Mouse (Mus musculus): ENCODE results near the gene Trpv2.

Trpv2 gene

DNA sequence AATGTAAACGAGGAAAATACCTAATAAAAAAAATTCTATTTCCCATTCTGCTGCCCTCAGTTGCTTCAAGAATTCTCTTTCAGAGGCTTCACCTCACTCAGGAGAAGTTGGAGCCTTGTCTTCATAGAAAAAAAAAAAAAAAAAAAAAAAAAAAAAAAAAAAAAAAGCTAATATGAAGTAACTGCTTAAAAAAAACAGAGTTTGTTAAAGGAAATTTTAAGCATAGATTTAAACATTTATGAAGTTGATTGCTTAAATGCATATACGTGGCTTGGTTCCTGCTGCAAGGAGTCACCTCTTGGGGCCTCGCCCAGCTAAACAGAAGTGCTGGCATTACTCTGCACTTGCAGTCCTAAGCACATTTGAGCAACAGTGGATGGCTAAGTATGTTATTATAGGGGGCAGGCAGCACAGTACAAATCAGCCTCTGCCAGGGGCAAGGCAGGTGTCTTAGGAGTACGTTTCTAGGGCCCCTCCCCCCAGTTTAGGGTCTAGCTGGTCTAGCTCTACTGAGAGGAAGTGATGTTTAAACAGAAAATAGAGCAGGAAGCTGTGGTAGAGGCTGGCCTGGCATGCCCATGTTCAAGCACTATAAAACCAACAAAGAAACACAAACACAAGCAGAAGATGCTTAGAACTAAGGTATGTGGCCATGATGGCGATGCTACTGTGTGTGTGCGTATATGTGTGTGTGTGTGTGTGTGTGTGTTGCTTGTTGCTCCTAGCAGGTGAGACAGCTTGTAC lies at the start of gene Trpv2:
TSS of gene Trpv2 (plus strand) at position 528 of the 744 bp plus-strand sequence.
- DNase-seq: no peak

DNA sequence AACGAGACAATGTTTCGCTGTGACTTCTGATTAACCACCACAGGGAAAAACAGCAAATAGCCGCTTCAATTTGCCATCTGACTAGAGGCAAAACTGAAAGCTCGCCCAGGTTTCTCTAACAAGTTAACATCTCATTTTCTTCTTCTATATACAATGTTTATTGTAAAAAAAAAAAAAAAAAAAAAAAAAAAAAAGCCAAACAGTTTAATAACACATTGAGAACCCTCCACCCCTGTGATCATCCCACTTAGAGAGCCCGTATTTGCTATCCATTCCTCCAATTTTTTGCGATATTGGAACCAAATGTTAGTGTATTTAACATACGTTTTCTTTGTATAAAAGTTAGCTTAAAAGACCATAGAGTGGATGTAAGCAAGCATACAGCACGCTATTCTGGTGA lies 37.2 kb upstream of the Trpv2 start:
- DNase-seq: no peak

DNA sequence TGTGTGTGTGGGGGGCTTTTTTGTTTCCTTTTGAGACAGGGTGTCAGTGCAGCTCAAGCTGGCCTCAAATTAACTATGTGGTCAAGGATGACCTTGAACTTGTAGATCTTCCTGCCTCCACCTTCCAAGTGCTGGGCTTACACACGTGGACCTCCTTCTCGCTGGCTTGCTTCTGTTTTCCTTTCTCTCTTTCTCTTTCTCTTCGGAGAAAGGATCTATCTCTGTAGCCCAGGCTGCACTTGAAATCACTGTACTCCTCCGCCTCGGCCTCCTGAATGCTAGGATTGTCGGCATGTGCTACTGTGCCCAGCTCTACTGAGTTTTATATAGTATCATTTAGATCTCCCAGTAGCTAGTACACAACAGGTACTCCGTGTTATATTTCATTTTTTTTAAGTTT lies 36.7 kb upstream of the Trpv2 start:
- DNase-seq: no peak

DNA sequence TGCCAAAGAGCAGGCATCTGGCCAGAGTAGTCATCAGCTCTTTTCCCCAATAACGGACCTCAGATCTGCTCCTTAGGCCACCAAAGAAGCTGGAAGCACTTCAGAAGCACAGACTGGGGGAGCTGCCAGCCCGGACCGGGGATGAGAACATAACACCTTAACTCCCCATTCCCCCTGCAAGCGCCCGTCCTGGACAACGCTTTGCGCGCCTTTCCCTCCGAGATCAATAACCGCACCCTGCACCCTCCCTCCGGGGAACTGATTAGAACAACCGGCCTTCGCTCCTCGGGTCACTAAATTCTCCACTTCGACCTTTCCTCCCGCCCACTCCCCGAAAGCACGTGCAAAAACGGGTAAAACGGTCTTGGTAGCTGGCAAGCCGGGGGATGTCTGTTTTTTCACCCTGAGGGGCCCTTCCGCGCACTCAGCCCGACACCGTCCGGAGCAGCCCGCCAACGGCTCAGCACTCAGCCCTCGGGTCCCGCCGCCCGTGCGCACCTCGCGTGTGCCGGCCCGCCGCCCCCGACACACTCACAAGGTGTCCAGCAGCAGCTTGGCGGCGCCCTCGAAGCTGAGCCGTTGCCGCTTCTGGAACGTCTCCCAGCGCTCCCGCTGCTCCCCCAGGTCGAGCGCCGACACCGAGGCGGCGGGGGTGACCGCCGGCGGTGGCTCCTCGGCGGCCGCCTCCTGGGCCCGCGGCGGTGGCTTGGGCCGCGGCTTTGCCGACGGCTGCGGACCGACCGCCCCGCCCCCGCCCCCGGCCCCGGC lies 35.8 kb upstream of the Trpv2 start:
- DNase-seq: peak; percentile 44

DNA sequence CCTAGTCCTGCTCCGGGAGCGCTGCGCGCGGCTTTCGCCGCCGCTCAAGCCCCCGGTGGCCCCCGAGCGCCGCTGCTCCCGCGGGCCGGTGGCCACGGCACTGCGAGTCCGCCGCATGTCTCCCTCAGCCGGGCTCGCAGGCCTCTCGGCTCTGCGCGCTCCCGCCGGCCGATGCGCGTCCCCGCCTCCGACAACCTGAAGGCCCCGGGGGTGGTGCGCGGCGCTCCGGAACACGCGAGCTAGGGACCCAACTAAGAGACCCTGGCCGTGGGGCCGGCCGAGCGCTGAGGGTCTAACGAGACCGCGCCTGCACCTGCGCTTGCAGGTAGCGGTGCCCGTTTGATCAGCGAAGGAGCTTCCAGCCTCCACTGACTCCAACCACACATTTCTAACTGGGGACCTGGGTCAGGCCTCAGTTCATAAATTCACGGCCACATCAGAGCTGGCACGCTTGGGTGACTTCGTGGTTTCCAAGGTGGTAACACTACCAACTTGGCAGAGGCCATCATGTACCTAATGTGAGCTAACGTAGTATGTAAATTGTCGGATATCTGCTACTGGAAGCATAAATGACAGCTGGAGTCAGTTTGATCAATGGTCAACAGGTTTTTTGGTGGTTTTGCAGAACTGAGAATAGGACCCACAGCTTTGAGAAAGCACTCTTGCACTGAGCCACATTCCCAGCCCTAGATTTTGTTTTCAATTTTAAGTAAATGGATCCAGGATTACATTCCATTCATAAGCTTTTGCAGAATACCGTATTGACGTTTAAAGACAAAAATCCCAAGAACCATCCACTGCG lies 35.0 kb upstream of the Trpv2 start, which contains the start of gene Cenpv:
TSS of gene Cenpv (minus strand) at position 173 of the 802 bp plus-strand sequence.
- DNase-seq: peak; percentile 75

DNA sequence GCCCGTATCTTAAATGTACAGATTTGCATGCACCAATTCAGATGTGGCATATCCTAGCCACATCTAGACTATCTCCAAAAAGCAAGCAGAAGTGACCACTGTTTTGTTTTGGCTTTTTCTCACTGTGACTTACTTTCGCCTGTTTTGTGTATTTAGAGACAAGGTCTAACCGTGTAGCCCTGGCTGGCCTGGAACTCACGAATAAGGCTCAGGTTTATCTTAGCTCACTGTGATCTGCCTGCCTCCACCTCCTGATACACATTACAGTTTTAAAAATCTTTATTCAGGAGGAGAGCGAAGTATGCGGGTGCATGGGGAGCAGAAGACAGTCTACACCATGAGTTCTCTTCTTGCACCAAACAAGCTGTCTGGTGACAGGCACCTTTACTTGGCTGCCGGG lies 34.1 kb upstream of the Trpv2 start:
- no peak for DNase-seq

DNA sequence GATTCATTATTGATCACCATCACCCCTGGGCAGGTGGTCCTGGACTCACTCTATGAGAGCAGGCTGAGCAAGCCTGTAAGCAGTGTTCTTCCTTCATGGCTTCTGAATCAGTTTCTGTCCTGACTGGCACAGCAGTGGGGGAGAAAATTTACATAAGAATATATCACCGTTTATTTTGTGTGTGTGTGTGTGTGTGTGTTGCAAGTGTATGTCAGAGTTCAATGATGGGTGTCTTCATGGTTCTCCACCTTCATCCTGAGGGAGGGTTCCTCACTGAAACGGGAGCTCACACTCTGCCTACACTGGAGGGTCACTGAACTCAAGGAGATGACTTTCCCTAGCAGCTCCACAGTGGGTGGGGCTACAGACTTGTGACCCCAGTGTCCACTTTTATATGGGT lies 33.3 kb upstream of the Trpv2 start:
- no peak for DNase-seq

DNA sequence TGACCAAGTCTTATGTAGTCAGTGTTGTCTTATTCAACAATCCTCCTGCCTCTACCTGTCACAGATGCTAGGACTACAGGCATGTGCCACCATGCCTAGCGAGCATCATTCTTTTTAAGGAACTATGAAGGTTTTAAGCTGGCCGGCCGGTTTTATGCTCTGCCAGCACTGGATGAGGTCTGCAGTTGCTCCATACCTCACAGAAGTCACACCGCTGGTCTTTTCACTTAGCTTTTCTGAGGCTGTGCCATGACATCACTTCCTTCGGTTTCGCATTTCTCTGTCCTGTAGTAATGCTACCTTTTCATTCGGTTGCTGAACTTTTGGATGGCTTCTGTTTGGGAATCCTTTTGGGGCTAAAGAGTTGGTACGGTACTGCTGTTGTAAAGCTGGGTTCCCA lies 32.7 kb upstream of the Trpv2 start:
- DNase-seq: no peak

DNA sequence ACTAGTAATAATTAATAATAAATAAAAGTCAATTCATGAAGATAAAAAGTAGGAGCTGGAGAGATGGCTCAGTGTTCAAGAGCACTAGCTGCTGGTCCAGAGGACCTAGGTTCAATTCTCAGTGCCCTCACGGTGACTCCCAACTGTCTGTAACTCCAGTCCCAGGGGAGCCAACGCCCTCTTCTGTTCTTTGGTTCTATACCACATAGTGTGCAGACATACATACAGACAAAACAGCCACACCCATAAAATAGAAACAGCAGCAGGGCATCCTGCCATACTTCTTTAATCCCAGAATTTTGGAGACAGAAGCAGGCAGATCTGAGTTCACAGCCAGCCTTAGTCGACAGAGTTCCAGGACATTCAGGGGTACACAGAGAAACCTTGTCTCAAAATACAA lies 30.3 kb upstream of the Trpv2 start:
- DNase-seq: no peak

DNA sequence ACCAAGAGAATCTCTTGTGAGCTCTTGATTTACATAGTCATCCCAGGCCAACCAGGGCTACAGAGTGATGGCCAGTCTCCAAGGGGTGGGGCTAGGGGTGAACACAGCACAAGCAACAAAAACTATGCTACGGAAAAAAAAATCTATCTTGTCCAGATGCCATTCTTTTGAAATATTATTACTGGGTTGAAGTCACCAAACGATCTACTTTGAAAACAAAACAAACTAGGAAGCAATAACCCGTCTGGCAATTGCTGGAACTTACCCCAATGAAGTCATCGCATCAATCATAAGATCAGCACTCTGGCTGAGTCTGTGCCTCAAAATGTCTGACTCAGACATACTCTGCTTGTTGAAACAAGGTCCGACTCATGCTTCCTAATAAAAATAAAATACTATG lies 24.5 kb upstream of the Trpv2 start:
- DNase-seq: peak; percentile 45

DNA sequence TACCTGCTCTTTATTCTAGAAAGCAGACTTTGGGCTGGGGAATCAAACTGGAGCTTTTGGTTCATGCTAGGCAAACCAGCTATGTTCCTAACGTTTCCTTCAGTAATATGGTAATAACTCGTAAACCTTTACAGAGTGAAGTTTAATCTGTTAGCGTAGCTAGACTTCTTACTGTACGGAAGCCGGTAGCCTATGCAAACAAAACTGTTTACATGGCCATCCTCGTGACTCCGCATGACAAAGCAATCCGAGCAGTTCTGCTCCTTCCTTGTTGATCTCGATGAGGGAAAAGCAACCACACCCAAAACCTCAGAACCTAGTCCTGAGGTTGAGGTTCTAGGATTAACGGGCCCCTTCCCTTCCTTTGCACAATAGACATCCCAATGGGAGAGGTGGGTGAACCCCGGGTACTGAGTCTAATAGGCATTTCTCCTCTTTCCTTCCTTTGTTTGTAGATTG lies 24.0 kb upstream of the Trpv2 start:
- DNase-seq: peak; percentile 37

DNA sequence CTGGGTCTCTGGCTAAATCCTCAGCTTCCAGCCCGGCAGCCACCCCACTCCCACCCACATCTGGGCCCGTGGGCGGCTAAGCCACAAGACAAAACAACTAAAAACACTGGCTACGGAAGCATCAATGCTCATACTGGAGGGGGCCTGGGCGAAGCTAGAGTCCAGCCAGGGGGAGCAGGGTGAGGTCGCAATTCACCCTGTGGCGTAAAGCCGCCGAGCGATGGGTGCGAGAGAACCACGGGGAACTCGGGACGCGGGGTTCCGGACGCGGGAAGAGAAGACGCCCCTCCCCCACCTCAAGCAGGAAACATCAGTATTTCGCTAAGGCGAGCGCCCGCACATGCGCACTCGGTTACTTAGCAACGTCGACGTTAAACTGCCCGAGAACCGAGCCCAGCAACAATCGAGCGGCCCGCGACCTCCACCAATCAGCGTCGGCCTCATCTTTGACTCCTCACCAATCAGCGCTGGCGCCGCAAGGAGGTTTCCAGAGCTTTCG lies 23.5 kb upstream of the Trpv2 start, which contains the start of gene Ubb:
TSS of gene Ubb (plus strand) at position 445 of the 499 bp plus-strand sequence.
- peak; percentile 99 for DNase-seq

DNA sequence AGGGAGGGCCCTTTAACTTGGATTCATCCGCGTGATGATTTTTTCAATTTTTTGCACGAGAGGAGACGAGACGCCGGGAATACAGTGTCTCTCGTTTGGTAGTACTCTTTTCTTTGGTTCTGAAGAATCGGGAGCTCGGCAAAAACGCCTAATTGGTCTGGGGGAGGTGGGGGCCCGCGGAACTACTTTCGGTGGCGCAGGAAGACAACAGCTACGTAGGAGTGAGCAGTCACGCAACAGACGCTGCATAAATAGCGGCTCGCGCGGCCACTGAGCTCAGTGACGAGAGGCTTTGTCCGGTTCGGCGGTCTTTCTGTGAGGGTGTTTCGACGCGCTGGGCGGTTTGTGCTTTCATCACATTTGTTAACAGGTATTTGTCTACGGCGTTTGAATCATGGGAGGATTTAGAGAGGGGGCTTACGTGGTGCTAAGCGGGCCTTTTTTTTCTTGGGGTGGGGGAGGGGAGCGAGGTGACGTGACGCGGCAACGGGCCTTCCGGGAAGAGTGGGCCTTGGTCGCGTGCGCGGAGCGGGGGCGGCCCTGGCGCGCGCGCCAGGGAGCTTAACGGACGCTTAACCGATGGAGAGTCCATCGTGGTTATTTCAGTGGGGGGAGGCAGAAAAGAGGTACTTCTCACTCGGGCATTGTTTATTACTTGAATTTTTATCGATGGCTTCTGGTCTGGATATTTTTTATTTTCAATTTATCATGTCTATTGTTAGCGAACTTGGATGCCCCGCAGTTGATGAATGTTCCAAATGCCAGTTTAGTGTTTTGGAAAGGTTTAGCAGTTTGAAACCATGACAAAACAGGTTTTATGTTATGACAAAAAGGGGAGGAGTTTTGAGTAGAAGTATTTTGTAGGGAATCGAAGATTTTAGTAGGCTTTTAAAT lies 22.8 kb upstream of the Trpv2 start:
- DNase-seq: peak; percentile 85

DNA sequence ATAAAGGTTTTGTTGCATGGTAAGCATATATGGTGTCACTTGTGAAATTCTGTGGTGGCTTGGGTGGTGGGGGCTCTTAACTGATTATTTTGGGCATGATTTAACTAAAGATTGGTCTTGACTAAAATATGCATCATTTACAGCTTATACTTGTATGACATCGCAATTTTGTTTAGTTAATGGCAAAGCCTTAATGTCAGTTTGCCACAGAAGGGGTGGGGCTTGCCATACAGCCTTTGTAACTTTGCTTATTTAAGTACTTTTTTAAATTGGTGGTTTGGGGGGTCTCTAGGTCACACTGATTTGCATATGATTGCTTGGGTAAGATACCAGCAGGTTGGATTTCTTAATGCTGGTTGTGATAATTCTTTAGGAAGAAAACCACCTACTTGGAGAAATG lies 21.1 kb upstream of the Trpv2 start:
- DNase-seq: no peak

DNA sequence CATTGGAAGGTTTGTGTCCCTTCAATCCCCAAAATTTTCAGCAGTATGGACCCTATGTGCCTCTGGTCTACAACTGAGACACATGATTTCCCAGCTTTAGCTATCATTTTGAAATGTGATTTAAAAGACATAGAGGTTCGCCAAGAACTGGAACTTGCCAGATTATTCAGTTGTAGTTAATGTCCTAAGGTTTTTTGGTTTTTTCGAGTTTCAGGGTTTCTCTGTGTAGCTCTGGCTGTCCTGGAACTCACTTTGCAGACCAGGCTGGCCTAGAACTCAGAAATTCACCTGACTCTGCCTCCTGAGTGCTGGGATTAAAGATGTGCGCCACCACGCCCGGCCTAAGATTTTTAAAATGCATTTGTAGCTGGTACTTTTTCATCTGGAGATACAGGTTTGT lies 20.7 kb upstream of the Trpv2 start:
- DNase-seq: no peak

DNA sequence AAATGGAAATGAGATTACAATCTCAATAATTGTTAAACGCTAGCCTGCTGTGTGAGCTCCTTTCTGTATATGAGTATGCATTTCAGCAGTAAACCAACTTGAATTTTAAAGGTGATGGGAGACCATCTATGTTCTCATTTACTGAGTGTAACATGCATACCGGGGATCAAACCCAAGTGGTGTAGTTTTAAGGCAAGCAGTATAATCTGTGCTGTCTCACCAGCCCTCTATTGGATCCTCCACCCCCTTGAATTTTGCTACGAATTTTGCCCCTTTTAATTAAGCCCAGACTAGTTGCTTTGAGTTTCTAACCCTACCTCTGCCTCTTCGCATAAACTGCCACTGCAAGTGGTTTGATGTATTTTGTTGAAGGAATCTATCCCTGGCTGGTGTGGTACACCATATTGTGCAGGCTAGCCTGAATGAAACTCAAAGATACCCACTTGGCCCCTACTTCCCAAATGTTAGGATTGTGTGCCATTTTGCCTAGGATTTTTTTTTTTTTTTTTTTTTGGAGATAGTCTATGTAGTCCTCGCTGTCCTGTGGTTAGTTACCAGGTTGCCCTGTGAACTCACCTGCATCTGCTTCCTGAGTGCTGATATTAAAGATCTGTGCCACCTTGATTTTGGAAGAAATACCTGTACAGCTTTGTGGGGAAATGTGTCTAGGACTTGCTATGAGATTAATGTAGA lies 20.0 kb upstream of the Trpv2 start:
- no peak for DNase-seq

DNA sequence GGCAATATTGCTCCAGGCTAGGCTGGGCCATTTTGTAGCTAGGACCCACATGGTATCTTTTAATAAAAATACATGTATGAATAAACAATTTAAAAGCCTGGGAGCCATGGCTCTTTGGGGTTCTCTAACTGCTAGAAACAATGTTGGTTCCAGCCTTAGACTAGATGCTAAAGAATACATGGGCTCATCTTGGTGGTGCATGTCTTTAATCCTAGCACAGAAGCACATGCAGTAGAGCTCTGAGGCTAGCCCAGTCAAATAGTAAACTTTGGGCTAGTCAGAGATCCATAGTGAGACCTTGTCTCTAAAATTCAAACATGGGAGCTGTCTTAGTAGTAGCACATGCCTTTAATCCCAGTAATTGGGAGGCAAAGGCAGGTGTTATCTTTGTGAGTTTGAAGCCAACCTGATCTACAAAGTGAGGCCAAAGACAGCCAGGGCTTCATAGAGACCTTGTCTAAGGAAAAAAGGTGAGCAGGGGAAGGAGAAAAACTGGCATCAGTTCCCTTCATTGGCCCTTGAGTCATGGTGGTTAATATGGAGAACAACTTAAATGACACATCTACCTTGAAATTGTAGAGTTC lies 19.3 kb upstream of the Trpv2 start:
- no peak for DNase-seq

DNA sequence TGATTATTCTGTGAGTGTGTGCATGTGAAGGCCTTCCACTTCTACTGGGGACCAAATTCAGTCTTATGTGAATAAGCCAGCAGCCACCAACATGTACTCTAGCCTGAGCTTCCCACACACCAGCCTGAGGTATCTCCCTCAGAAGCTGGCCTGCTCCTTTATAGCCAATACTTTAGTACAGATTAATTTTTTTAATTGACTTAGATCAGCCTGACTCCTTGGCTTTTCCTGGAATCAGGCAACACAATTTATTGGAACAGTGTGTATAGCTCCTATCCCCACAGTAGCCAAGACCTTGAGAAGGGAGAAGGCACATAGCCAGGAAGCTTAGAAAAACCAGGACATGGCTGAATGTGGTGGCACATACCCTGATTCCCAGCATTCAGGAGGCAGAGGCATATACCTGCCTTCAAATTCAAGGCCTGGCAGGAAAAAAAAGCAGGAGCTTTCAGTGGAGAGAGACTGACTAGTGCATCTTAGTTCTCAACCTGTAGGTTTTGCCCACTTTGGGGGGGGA lies 18.3 kb upstream of the Trpv2 start:
- no peak for DNase-seq

DNA sequence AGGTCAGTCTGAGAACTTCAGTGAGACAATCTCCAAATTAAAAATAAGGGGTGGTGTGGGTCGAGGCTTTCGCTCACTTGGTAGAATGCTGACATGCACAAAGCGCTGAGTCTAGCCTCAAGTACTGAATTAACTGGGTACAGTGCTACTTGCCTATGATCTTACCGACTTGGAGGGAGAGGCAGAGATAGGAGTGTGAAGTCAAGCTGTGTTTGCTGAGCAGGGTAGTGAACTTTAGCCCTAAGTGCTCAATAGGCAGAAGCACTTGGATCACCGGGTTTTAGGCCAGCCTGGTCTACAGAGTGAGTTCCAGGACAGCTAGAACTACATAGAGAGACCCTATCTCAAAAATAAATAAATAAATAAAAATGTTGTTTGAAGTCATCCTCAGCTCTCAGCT lies 17.1 kb upstream of the Trpv2 start:
- no peak for DNase-seq

DNA sequence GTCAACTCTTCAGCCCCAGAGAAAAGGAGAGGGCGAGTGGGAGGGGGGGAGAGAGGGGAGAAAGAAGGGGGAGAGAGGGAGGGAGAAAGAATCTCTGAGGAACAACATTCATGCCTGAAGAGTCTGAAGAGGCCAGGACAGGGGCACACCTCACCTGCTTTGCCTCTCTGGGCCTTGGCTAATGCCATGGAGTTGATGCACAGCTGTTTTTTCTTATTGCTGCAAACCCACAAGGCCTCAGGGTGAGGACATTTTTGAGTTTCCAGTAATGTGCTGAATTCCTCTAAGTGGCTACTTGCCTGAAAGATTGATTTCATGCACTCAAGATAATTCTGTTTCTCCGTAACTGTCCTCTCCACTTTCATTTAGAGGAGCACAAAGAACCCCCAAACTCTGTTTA lies 16.1 kb upstream of the Trpv2 start:
- DNase-seq: no peak

Data from right cerebral cortex, adult 18-20 months (tissue).